Mouse (Mus musculus) heart, adult 11 months (tissue): ENCODE results near the gene Efhd1.

Experiments used
- DNase-seq: peaks from one replicate; pipeline ENCODE4 v3.0.0; 2022

Gene Efhd1

GRCm38 (mm10) chr1:87270641-87271467 lies 6.7 kb downstream of the Efhd1 start:
- DNase-seq: peak; percentile 93

- no peak for DNase-seq
These were observed 7.4 kb downstream of the Efhd1 start for GRCm38 (mm10) chr1:87271596-87271995.

GRCm38 (mm10) chr1:87272462-87272861 lies 8.3 kb downstream of the Efhd1 start:
- DNase-seq: no peak

- peak; percentile 95 for DNase-seq
These were observed 9.4 kb downstream of the Efhd1 start for GRCm38 (mm10) chr1:87273514-87273942.

GRCm38 (mm10) chr1:87274134-87274533 lies 10.0 kb downstream of the Efhd1 start:
- DNase-seq: no peak

- DNase-seq: no peak
These were observed 11.0 kb downstream of the Efhd1 start for GRCm38 (mm10) chr1:87275151-87275550.

GRCm38 (mm10) chr1:87276056-87276455 lies 11.9 kb downstream of the Efhd1 start:
- no peak for DNase-seq

- DNase-seq: no peak
These were observed 16.1 kb downstream of the Efhd1 start for GRCm38 (mm10) chr1:87280281-87280680.

- no peak for DNase-seq
These were observed 17.6 kb downstream of the Efhd1 start for GRCm38 (mm10) chr1:87281599-87282412.

GRCm38 (mm10) chr1:87282413-87282788 lies 18.2 kb downstream of the Efhd1 start:
- no peak for DNase-seq

GRCm38 (mm10) chr1:87283410-87283960 lies 19.3 kb downstream of the Efhd1 start:
- no peak for DNase-seq

GRCm38 (mm10) chr1:87287105-87287504 lies 22.9 kb downstream of the Efhd1 start:
- DNase-seq: no peak

- DNase-seq: no peak
These were observed 27.3 kb downstream of the Efhd1 start for GRCm38 (mm10) chr1:87291416-87291815.

GRCm38 (mm10) chr1:87292420-87293190 lies 28.4 kb downstream of the Efhd1 start:
- DNase-seq: peak; percentile 94

GRCm38 (mm10) chr1:87294063-87294710 lies 30.0 kb downstream of the Efhd1 start:
- no peak for DNase-seq

GRCm38 (mm10) chr1:87294951-87295350 lies 30.8 kb downstream of the Efhd1 start:
- no peak for DNase-seq

- DNase-seq: no peak
These were observed 33.3 kb downstream of the Efhd1 start for GRCm38 (mm10) chr1:87297346-87297925.

- DNase-seq: no peak
These were observed 36.5 kb downstream of the Efhd1 start for GRCm38 (mm10) chr1:87300360-87301286.

- no peak for DNase-seq
These were observed 37.8 kb downstream of the Efhd1 start for GRCm38 (mm10) chr1:87301971-87302370.

- no peak for DNase-seq
These were observed 44.8 kb downstream of the Efhd1 start for GRCm38 (mm10) chr1:87308952-87309351.

- no peak for DNase-seq
These were observed 45.5 kb downstream of the Efhd1 start for GRCm38 (mm10) chr1:87309621-87310020.
